Mouse (Mus musculus) hindbrain, embryonic 14.5 days (tissue): Measurements from ENCODE around the gene Stab2. TPM values are rescaled to one million over a fixed set of nuclear protein-coding genes. Genes with fewer than 3 reads are reported as not detected.
A peak's percentile ranks its signal among the peaks of the same experiment; 100 is the strongest.

Experiments
- ATAC-seq: fragments of 200-750 bp; cut with Nextera tagmentation; 2 replicates; pipeline ENCODE4 v1.8.0; 2017; ENCODE audit warnings: moderate number of reproducible peaks, mild to moderate bottlenecking, moderate TSS enrichment, moderate library complexity; ENCODE audit not compliant: low FRiP score
- DNase-seq: peaks from one replicate; pipeline ENCODE4 v3.0.0-alpha.2; 2015; ENCODE audit warnings: low spot score
- H3K27ac ChIP-seq: fragments of 300-500 bp; sonication (generic); 2 replicates; pipeline ENCODE4 v1.5.1; 2014; ENCODE audit warnings: mild to moderate bottlenecking, moderate library complexity
- H3K27me3 ChIP-seq: fragments of 300-500 bp; sonication (generic); 2 replicates; pipeline ENCODE4 v1.6.1; 2014; ENCODE audit warnings: mild to moderate bottlenecking, low read length, mixed read lengths; ENCODE audit not compliant: control insufficient read depth, insufficient read depth
- H3K36me3 ChIP-seq: fragments of 300-500 bp; sonication (generic); replicated peaks from 2 replicates; pipeline ENCODE4 v1.6.1; 2014; ENCODE audit not compliant: control insufficient read depth, insufficient read depth
- H3K4me1 ChIP-seq: fragments of 300-500 bp; sonication (generic); replicated peaks from 2 replicates; pipeline ENCODE4 v1.6.1; 2014; ENCODE audit warnings: antibody characterized with exemption, low read length, mixed read lengths; ENCODE audit not compliant: control insufficient read depth, insufficient read depth
- H3K4me2 ChIP-seq: fragments of 300-500 bp; sonication (generic); replicated peaks from 2 replicates; pipeline ENCODE4 v1.6.1; 2014; ENCODE audit warnings: mild to moderate bottlenecking, moderate library complexity
- H3K4me3 ChIP-seq: fragments of 300-500 bp; sonication (generic); replicated peaks from 2 replicates; pipeline ENCODE4 v1.5.1; 2014; ENCODE audit warnings: mild to moderate bottlenecking, low read length
- H3K9ac ChIP-seq: fragments of 300-500 bp; sonication (generic); 2 replicates; pipeline ENCODE4 v1.6.1; 2014
- H3K9me3 ChIP-seq: fragments of 300-500 bp; sonication (generic); 2 replicates; pipeline ENCODE4 v1.6.1; 2016; ENCODE audit warnings: low read length; ENCODE audit not compliant: control insufficient read depth
- WGBS: fragments of 180-500 bp; shearing (Covaris S2); extraction: QIAGEN DNeasy Blood & Tissue Kit; methylation state at CpG from one replicate; pipeline ENCODE4 v1.1.7; 2014; 5-methylcytosine and 5-hydroxymethylcytosine counted together
- polyA plus RNA-seq: library from polyadenylated mRNA; unstranded; fragments of >200 nt; fragmentation: Nextera tagmentation; extraction: Ambion mirVana; gene quantifications from 2 replicates; pipeline ENCODE4 v1.2.1, GENCODE M21; 2014

Stab2 gene
- polyA plus RNA-seq, 1 experiment from 2014 or later = 0.17 TPM

DNA sequence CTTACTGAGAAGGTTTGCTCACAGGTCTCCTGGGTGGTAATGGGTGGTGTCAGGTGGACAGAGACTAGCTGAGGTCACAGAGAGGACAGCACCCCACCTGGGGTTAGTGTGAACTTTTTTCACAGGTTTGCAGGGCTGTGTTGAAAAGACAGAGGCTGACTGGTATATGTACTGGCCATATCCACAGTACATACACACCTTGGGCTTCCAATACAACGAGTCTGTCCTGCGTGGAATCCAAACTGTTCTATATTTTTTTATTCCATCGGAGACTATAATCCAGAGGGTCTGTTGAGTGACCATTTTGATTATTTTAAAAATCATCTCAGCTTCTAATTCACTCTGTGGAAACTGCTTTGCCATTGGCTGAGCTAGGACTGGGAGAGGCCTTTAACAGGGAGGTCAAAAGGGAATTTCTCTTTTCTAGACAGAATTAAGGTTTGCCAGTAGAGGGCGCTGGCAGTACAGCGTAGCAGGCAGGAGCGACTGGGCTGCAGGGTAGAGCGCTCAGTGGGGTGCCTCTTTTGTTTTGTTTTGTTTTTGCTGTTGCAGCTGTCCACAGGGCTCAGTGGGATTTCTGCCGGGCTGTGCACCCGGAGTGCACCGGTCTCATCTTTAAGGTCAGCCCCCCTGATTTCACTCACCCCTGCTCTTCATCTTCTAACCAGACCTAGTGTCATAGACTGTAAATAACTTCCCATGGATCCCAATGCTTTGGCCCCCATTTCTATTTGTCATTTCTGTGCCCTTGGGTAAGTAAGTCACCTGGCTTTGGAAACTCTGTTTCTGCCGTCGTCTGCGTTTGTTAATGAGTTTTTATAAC is 35.9 kb downstream of the Stab2 start:
- H3K9ac ChIP-seq = no peak overlapping the region
- H3K27me3 ChIP-seq = no peaks in the 10 kb centered on the region
- DNase-seq = peak; percentile 85
- no peaks in the 10 kb centered on the region for H3K36me3 ChIP-seq
- peak overlapping the region; percentile 46 for H3K4me2 ChIP-seq
- no peaks in the 10 kb centered on the region for H3K4me1 ChIP-seq
- peak overlapping the region; percentile 14 for H3K4me3 ChIP-seq
- peak; percentile 81; the same call in 1 of the 2 replicates for ATAC-seq
- no peaks in the 10 kb centered on the region for H3K9me3 ChIP-seq
- no peak overlapping the region for H3K27ac ChIP-seq
- WGBS = 22% methylated on average over 13 of the region's 13 CpGs

DNA sequence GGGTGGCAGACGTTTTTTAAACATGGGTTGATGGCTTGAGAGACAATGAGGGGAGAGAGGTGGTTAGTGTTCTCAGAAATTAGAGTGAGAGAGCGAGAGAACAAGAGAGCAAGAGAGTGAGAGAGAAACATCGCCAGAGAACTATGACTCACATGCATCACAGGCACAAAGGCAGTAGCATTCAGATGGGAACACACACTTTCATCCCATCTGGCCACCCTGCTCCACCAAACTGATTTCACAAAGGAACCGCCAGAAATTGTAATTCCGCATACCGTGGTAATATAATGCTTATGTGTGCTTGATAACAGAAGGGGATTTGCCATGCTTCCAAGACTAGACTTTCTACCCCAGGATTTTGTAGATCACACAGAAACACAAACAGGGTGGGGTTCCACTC is 38.5 kb downstream of the Stab2 start:
- H3K27ac ChIP-seq = no peak overlapping the region
- no peak overlapping the region for H3K9ac ChIP-seq
- H3K4me2 ChIP-seq = no peak overlapping the region
- ATAC-seq (no peak), DNase-seq (no peak)
- H3K9me3 ChIP-seq = no peaks in the 10 kb centered on the region
- H3K36me3 ChIP-seq = no peaks in the 10 kb centered on the region
- H3K4me3 ChIP-seq = no peak overlapping the region
- H3K4me1 ChIP-seq = no peaks in the 10 kb centered on the region
- WGBS = 80% methylated on average over 6 of the region's 6 CpGs
- H3K27me3 ChIP-seq = no peaks in the 10 kb centered on the region

DNA sequence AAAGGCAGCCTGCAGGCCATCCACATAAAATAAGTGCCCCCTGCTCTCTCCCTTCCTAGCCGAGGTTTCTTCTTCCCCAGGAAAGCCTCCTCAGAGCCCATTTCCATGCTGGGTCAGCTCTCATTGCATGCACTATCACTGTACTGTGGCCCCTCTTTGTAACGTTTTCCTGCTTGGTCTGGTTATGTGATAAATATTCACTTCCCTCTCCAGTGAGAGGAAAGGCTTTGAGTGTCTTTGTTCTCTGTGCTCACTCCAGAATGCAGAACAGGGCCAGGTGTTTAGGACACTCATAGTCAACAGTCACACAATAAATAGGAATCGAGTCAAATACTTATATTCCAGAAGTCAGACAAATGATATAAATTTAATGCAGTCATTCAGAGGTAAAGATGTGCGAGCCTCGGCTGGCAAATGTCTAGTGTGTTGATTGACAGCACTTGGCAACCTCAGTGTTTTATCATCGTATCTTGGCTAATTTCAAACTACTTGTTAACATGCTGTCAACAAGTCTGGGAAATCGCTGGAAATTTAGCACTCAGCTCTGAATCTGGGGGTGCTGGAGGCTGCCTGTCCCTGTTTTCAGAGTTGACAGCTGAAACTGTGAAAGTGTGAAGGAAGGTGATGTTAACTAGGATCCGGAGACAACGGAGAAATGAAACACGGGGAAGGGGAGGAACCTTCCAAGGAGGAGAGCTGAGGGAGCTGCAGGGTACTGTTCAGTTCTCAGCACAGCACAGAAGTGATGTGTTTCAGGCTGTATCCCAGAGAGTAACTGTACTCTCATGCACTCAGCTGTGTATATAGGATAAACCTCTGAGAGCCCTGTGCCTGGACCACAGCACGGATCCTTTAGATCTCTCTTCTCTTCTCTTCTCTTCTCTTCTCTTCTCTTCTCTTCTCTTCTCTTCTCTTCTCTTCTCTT is 46.0 kb downstream of the Stab2 start:
- Histone ChIP-seq H3K4me2 (no peak overlapping the region), H3K4me1 (no peaks in the 10 kb centered on the region), H3K4me3 (no peak overlapping the region), H3K9me3 (no peaks in the 10 kb centered on the region), H3K27ac (no peak overlapping the region), H3K9ac (no peak overlapping the region), H3K27me3 (no peaks in the 10 kb centered on the region), H3K36me3 (no peaks in the 10 kb centered on the region)
- ATAC-seq (no peak), DNase-seq (no peak)
- 63% methylated on average over 11 of the region's 11 CpGs for WGBS

DNA sequence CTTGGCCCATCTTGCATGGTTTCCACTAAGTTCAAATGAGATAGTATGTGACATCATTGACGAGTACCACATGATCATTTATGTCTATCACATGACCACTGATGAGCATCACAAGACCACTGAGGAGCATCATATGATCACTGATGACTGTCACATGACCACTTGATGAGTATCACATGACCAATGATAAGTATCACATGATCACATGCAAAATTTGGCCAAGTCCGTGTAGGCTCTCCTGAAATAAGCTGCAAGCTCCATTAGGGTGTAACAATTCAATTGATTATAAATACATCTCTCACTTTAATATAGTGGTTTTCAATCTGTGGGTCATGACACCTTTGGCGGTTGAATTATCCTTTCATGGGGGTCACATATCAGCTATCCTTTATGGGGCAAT is 52.5 kb downstream of the Stab2 start:
- H3K27ac ChIP-seq = no peak overlapping the region
- ATAC-seq (no peak), DNase-seq (no peak)
- no peaks in the 10 kb centered on the region for H3K9me3 ChIP-seq
- H3K36me3 ChIP-seq = no peaks in the 10 kb centered on the region
- WGBS = 96% methylated on average over 3 of the region's 3 CpGs
- no peaks in the 10 kb centered on the region for H3K27me3 ChIP-seq
- H3K4me2 ChIP-seq = no peak overlapping the region
- no peaks in the 10 kb centered on the region for H3K4me1 ChIP-seq
- H3K4me3 ChIP-seq = no peak overlapping the region
- no peak overlapping the region for H3K9ac ChIP-seq

DNA sequence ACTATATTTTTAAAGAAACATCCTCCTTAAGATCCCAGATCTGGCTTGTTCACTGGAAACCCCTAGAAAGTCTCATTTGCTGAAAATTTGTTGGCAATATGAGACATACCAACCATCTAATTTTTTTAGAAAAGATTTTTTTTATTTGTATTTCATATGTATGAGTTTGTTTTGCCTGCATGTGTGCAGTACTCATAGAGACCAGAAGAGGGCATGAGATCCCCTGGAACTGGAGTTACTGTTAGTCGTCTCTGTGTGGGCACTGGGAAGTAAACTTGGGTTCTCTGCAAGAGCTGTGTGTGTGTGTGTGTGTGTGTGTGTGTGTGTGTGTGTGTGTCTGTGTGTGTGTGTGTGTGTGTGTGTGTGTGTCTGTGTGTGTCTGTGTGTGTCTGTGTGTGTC is 55.1 kb downstream of the Stab2 start:
- H3K27ac ChIP-seq = no peak overlapping the region
- ATAC-seq (no peak), DNase-seq (no peak)
- no peak overlapping the region for H3K4me2 ChIP-seq
- no peaks in the 10 kb centered on the region for H3K4me1 ChIP-seq
- 68% methylated on average over 1 of the region's 1 CpGs for WGBS
- H3K4me3 ChIP-seq = no peak overlapping the region
- H3K36me3 ChIP-seq = no peaks in the 10 kb centered on the region
- H3K9ac ChIP-seq = no peak overlapping the region
- no peaks in the 10 kb centered on the region for H3K9me3 ChIP-seq
- no peaks in the 10 kb centered on the region for H3K27me3 ChIP-seq

DNA sequence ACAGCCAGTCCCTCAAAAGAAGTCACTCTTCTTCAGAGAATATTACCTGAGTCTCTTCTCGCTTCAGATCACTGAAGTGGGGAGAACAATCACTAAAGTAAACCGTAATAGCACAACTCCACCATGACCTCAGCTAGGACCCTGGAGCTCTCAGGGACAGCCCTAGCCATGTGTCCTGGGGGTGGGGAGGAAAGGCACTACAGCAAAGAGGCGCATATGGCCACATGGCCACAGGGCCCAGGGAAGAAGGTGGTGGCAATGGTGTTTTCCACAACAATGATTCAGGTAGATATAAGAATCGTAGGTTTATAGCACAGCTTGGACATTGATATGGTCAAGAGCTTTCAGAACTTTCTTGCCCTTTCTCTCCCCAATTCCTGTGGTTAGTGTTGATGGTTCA is 57.0 kb downstream of the Stab2 start:
- WGBS = 92% methylated on average over 4 of the region's 4 CpGs
- no peak overlapping the region for H3K4me2 ChIP-seq
- no peak overlapping the region for H3K4me3 ChIP-seq
- H3K36me3 ChIP-seq = no peaks in the 10 kb centered on the region
- no peaks in the 10 kb centered on the region for H3K27me3 ChIP-seq
- no peak for DNase-seq
- no peaks in the 10 kb centered on the region for H3K9me3 ChIP-seq
- ATAC-seq = no peak
- H3K27ac ChIP-seq = no peak overlapping the region
- H3K4me1 ChIP-seq = no peaks in the 10 kb centered on the region
- no peak overlapping the region for H3K9ac ChIP-seq

DNA sequence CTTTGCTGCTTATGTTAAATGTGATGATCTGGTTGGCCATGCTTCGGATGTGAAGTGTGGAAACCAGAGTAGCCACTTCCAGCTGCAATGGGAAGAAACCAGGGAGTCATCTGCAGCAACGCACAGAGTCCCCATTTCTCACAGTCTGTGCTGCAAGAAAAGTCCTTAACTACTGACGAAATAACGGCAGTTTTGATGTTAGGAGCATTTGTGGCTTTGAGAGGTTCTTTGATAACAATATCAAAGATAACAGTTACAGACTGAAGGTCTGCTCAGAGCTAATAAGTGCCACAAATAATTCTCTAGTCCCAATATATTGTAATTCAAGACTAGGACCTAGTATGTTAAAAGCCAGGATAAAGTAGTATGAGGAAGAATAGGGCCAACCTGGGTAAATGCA is 57.9 kb downstream of the Stab2 start:
- DNase-seq = no peak
- Histone ChIP-seq H3K36me3 (no peaks in the 10 kb centered on the region), H3K4me3 (no peak overlapping the region), H3K27ac (no peak overlapping the region), H3K4me1 (no peaks in the 10 kb centered on the region), H3K4me2 (no peak overlapping the region), H3K27me3 (no peaks in the 10 kb centered on the region), H3K9ac (no peak overlapping the region), H3K9me3 (no peaks in the 10 kb centered on the region)
- WGBS = 91% methylated on average over 4 of the region's 4 CpGs
- no peak for ATAC-seq

DNA sequence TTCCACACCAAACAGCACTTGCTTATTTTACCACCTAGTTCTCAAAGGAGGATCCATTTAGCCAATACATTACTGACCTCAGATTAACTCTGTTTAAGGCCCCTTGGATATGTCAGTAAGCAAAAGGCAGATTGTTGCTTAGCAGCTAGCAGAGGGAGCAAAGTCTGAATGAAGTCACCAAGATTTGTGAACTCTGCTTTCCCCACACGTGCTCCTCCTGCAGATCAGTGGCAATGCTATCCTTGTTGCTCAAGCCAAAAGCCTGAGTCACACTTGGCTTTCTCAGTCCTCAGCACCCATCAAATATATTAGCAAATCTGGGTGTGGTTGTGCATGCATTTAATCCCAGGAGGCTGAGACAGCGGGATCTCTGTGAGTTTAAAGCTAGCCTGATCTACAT is 60.3 kb downstream of the Stab2 start:
- DNase-seq = no peak
- Histone ChIP-seq H3K4me2 (no peak overlapping the region), H3K4me1 (no peaks in the 10 kb centered on the region), H3K27me3 (no peaks in the 10 kb centered on the region), H3K36me3 (no peaks in the 10 kb centered on the region), H3K27ac (no peak overlapping the region), H3K4me3 (no peak overlapping the region), H3K9ac (no peak overlapping the region), H3K9me3 (no peaks in the 10 kb centered on the region)
- WGBS = 76% methylated on average over 2 of the region's 2 CpGs
- ATAC-seq = no peak

DNA sequence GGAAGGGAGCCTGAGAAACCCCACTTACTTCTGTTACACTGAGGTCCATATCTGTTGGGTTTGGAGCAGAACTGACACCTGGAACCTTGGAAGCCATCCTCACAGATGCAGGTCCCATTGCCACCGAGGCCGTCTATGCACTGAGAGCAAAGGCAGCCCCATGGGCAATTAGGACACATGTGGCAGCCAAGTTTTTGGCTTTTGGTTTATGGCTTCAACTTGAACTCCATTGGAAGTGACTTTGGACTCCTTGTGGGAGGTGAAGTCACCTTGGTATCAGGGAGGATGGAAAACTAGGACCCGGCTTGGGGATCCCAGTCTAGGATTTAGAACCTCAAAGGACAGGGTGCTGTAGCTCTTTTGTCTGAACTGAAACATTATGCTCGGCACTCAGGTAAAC is 67.2 kb downstream of the Stab2 start:
- Histone ChIP-seq H3K4me2 (no peak overlapping the region), H3K27me3 (no peaks in the 10 kb centered on the region), H3K9me3 (no peaks in the 10 kb centered on the region), H3K4me3 (no peak overlapping the region), H3K27ac (no peak overlapping the region), H3K36me3 (no peaks in the 10 kb centered on the region), H3K9ac (no peak overlapping the region), H3K4me1 (no peaks in the 10 kb centered on the region)
- ATAC-seq (no peak), DNase-seq (no peak)
- 89% methylated on average over 4 of the region's 4 CpGs for WGBS
